Mouse (Mus musculus): ENCODE results near the gene Shd.
A peak's percentile ranks its signal among the peaks of the same experiment; 100 is the strongest.

Gene Shd

GRCm38 (mm10) chr17:55958918-55959728 is 11.1 kb upstream of the Shd start, which contains the start of gene Yju2:
Gene Yju2 (plus strand): TSS chr17:55959099.
- peak; percentile 98 for DNase-seq (ENCODE audit: low spot score)

GRCm38 (mm10) chr17:55959946-55960740 is 10.1 kb upstream of the Shd start:
- DNase-seq (ENCODE audit: low spot score) = no peak

DNA sequence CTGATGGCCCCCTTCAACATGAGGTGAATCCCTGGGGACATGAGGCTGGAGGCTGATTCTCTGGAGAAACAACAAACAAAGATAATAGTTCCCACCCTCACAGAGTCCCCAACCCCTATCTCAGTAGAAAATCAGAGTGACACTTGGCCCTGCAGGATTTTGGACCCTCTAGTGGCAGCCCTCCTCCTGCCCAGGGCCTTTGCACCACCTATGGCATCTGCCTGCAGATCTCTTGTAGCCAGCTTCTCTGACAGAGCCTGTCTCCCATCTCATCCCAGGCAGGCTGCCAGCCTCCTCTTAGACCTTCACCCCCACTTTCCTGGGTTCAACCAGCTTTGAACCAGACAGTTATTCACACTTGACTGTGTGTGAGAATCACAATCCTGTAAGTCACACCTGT is 9.5 kb upstream of the Shd start:
- DNase-seq (ENCODE audit: low spot score) = no peak

DNA sequence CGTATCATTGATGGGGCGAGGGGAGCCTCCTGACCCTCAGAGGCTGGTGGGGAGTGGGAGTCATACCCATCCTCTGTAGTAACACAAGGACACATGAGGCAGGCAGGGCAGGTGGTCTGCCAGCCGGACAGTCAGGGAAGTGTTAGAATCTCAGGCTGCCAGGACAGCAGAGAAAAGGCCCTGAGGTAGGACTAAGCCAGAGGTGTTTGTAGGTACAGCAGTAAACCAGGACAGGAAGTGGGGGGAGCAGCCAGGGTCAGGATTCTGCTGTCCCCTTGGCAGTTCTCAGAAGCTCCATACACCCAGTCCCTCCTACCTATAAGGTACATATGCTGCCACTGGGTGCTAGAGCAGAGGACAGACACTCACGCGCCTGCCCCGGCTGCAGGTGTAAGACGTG is 8.6 kb upstream of the Shd start:
- no peak for DNase-seq (ENCODE audit: low spot score)

GRCm38 (mm10) chr17:55963171-55963570 is 7.1 kb upstream of the Shd start:
- peak; percentile 52 for DNase-seq (ENCODE audit: low spot score)

DNA sequence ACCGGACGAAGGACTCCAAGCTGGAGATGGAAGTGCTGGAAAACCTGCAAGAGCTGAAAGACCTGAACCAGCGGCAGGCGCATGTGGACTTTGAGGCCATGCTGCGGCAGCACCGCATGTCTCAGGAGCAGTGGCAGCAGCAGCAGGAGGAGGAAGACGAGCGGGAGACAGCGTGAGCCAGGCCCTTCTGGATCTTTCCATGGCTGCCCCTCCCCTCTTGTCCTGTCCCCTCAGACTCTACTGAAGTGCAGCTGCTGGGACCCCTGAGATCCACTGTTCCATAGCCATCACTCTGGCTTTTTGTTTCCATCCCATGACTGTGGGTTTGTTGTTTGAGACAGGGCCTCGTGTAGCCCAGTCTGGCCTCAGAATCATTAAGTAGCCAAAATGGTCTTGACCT is 5.8 kb upstream of the Shd start:
- no peak for DNase-seq (ENCODE audit: low spot score)

DNA sequence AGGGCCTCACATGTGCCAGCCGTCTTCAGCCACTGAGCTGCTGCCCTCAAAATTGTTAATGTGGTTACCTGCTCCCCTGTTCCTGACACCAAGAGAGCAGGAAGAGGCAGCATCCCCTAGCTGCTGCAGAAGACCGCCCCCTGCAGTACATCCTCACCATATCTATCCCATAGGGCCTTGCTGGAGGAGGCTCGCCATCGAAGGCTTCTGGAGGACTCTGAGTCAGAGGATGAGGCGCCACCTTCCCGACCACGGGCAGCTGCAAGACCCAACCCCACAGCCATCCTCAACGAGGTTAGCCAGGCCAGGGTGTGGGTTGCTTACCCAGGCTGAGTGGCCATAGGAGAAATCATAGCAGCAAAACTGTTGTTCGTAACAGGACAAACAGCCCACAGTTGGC is 5.3 kb upstream of the Shd start:
- DNase-seq (ENCODE audit: low spot score) = no peak

DNA sequence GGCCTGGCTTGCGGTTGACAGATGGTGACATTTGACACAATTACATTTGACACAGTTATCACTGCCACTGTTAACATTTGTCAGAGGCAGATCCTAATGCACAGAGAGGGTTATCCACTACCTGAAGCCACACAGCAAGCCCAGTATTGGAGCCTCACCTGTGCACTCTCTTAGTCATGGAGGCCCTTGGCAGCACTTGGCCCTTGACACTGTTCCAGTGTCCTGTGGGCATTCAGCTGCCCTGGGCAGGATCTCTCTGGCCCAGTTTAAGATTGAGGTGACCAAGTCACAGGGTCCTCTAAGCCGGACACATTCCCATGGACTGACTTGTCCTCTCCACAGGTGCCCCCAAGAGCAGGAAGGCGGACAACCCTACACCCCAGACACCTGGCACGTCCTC is 3.1 kb upstream of the Shd start:
- DNase-seq (ENCODE audit: low spot score) = no peak

- no peak for DNase-seq (ENCODE audit: low spot score)
Observed at GRCm38 (mm10) chr17:55968210-55968609, 2.1 kb upstream of the Shd start.

GRCm38 (mm10) chr17:55969560-55969959 is 707 bp upstream of the Shd start:
- DNase-seq (ENCODE audit: low spot score) = no peak

DNA sequence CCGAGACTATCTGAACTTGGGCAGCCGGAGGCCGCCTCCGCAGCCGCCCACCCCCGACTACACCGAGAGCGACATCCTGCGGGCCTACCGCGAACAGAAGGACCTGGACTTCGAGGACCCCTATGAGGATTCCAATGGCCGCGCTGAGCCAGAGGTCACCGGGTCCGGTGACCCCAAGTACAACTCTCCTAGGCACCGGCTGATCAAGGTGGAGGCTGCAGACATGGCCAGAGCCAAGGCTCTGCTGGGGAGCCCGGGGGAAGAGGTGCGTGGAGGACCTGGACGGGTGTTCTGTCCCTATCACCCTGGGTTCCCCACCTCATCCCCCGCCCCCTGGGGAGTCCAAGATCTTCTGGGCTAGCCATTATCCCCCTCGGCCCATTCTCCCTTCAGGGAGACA is 1.2 kb downstream of the Shd start:
- no peak for DNase-seq (ENCODE audit: low spot score)

DNA sequence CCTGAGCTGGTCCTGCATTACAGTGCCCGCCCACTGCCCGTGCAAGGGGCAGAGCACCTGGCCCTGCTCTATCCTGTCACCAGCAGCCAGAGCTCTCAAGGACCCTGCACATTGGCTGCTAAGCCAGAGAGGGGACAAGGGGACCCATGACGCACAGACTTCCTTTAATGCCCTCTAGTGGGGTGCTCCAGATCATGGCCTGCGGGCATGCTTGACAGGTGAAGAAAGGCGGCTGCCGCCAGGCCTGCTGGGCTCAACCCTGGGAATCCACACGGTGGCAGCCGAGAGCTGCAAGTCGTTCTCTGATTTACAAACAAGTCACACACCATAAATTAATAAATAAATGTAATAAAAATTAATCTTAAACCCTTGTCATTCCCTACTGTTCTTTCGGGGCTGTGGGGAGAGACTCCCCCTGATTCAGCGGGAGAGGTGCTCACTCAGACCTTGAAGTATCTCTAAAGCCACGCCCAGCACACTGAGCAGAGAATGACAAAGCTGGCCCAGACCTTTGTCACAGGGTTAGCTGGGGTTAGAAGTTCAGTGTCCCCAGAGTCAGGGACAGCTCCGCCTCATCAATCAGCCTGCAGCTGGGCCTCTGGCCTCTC is 6.1 kb downstream of the Shd start:
- DNase-seq (ENCODE audit: low spot score) = peak; percentile 76

DNA sequence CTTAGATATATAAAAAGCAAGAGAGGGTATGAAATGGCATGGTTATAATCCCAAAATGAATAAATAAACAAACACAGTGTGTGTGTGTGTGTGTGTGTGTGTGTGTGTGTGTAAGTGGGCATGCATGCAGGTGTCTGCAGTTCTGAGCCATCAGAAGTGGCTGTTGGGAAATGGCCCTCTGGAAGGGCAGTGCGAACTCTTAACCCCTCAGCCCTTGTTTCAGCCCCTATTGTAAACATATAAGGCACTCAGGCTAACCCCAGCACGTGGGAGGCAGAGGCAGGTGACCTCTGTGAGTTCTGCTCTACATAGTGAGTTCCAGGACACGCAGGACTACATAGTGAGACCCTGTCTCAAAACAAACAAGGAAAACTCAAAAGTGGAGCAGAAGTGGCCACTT is 7.0 kb downstream of the Shd start:
- DNase-seq (ENCODE audit: low spot score) = no peak

- DNase-seq (ENCODE audit: low spot score) = no peak
Observed at GRCm38 (mm10) chr17:55986030-55986961, 16.0 kb downstream of the Shd start, which contains the start of gene Fsd1. Gene Fsd1 (plus strand): TSS chr17:55986509.

- DNase-seq (ENCODE audit: low spot score) = no peak
Observed at GRCm38 (mm10) chr17:55990278-55990898, 20.1 kb downstream of the Shd start.

DNA sequence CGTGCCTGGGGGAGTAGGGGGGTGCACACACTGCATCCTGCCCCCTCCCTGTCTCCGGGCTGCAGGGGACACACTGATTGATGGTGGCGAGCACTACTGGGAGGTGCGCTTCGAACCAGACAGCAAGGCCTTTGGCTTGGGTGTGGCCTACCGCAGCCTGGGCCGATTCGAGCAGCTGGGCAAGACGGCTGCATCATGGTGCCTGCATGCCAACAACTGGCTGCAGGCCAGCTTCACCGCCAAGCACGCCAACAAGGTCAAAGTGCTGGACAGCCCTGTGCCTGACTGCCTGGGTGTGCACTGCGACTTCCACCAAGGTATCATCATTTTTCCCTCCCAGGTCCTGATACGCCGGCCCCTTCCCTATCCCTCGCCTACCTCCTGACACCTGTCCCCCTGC is 25.7 kb downstream of the Shd start:
- peak; percentile 43 for DNase-seq (ENCODE audit: low spot score)

- DNase-seq (ENCODE audit: low spot score) = no peak
Observed at GRCm38 (mm10) chr17:55999794-56000499, 29.7 kb downstream of the Shd start.

- DNase-seq (ENCODE audit: low spot score) = no peak
Observed at GRCm38 (mm10) chr17:56003000-56003399, 32.7 kb downstream of the Shd start.

DNA sequence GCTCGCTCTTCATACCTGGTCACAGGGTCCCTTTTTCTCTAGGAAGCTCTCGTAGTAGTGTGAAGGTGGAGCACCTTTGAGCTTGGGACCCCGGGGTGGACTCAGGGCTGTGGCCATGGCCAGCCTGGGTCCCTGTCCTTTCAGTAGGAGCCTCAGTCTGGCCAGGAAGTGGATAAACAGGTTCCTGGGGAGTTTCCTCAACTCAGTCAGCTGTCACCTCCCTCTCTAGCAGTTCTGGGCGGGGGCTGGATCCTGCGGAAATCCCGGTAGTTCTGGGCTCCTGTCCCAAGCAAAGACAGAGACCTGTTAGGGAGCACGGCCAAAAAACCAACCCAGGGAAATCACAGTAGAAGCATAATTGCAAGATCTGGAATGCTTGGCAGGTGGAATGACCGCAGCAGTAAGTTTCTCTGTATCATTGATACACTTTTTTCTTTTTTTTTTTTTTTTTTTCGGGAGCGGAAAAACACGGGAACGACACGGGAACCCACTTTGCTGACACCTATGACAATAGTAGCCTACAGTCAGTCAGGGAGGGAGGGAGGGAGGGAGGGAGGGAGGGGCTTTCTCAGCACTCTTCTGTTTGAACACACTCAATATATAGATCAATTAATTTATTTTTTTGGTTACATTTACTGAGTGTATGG is 35.3 kb downstream of the Shd start, which contains the start of the genes Stap2 and Mpnd:
Stap2 (minus strand) TSS at position 170 of the 647 bp plus-strand sequence.
Mpnd (plus strand) TSS at position 297 of the 647 bp plus-strand sequence.
- peak; percentile 81 for DNase-seq (ENCODE audit: low spot score)

DNA sequence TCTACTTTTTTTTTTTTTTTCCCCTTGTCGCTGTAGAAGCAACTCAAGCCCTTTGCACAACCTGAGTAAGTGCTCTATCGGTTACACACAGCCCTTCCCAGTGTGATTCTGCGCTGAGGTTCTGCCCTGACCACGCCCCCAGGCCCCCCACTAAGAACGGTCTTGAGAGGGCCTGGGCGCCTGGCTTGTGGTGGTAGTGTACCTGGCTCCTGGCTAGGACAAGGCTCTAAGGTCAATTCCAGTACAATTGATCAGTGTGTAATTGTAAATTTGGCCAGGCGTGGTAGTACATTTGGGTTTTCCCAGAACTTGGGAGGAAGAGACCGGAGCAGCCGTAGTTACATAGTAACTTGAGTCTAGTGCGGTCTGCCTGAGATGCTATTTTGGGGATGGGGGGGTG is 36.7 kb downstream of the Shd start:
- DNase-seq (ENCODE audit: low spot score) = no peak

Measured in adipocyte (in vitro differentiated cells).